Mouse (Mus musculus) testis, adult 2 months (tissue): ENCODE results near the gene Cited2. TPM values are rescaled to one million over a fixed set of nuclear protein-coding genes. Genes with fewer than 3 reads are reported as not detected.

Source experiments
- H3K27ac ChIP-seq: fragments of 200-500 bp; 2 replicates; pipeline ENCODE4 v1.5.1; 2012; ENCODE audit warnings: low read depth, low read length; ENCODE audit not compliant: control insufficient read depth, insufficient read depth
- H3K27me3 ChIP-seq: fragments of 200-500 bp; 2 replicates; pipeline ENCODE4 v1.6.1; 2012; ENCODE audit warnings: mild to moderate bottlenecking, low read length, moderate library complexity; ENCODE audit not compliant: control insufficient read depth, insufficient read depth
- H3K36me3 ChIP-seq: fragments of 200-500 bp; 2 replicates; pipeline ENCODE4 v1.6.1; 2012; ENCODE audit warnings: mild to moderate bottlenecking, low read length; ENCODE audit not compliant: control insufficient read depth, insufficient read depth
- H3K4me1 ChIP-seq: fragments of 200-500 bp; 2 replicates; pipeline ENCODE4 v1.6.1; 2012; ENCODE audit warnings: low read length; ENCODE audit not compliant: control insufficient read depth, insufficient read depth
- H3K4me3 ChIP-seq: fragments of 200-500 bp; 2 replicates; pipeline ENCODE4 v1.5.1; 2012; ENCODE audit warnings: low read depth, mild to moderate bottlenecking, low read length, moderate library complexity, mixed read lengths; ENCODE audit not compliant: control insufficient read depth
- CTCF ChIP-seq: fragments of 200-500 bp; IDR thresholded peaks from 2 replicates; pipeline ENCODE4 v1.5.1; 2012; ENCODE audit warnings: low read depth, mild to moderate bottlenecking, inconsistent platforms, low read length, moderate library complexity; ENCODE audit not compliant: control insufficient read depth, insufficient read depth, insufficient replicate concordance
- POLR2A ChIP-seq: fragments of 200-500 bp; IDR thresholded peaks from 2 replicates; pipeline ENCODE4 v1.6.1; 2012; ENCODE audit warnings: low read depth, mild to moderate bottlenecking, inconsistent platforms, low read length, moderate library complexity; ENCODE audit not compliant: control insufficient read depth
- polyA plus RNA-seq: library from polyadenylated mRNA; depleted of rRNA; stranded (reverse); fragments of >200 nt; gene quantifications from 2 replicates; pipeline ENCODE4 v1.2.3, GENCODE M21; 2012; rRNA removed

Gene Cited2
- polyA plus RNA-seq, 1 experiment, result 16.1 TPM

GRCm38 (mm10) chr10:17774366-17774765, 51.3 kb downstream of the Cited2 start:
- H3K27ac ChIP-seq, result no peak overlapping the region
- TF ChIP-seq POLR2A, result no peak
- no peak for TF ChIP-seq CTCF
- no peaks in the 10 kb centered on the region for H3K27me3 ChIP-seq
- H3K4me3 ChIP-seq, result no peak overlapping the region
- H3K36me3 ChIP-seq, result no peaks in the 10 kb centered on the region
- H3K4me1 ChIP-seq, result peaks cover 2% of the 10 kb centered on the region; the same call in 1 of the 2 replicates

- no peak overlapping the region for H3K4me3 ChIP-seq
- no peak for TF ChIP-seq POLR2A
- no peak for TF ChIP-seq CTCF
- H3K4me1 ChIP-seq, result peaks cover 2% of the 10 kb centered on the region; the same call in 1 of the 2 replicates
- H3K27ac ChIP-seq, result no peak overlapping the region
- H3K27me3 ChIP-seq, result no peaks in the 10 kb centered on the region
- no peaks in the 10 kb centered on the region for H3K36me3 ChIP-seq
Measured at GRCm38 (mm10) chr10:17775079-17775478, 52.1 kb downstream of the Cited2 start.

Other genes with a start within 250 kb of the Cited2 start
- gene Txlnb, start 73.0 kb downstream of the Cited2 start, polyA plus RNA-seq, result 0.53 and 0.61 TPM in 2 replicates
- gene Heca, start 224.8 kb downstream of the Cited2 start, polyA plus RNA-seq, result 9.7 and 10.9 TPM in 2 replicates